Mouse (Mus musculus): ENCODE data around the gene Abtb2.

- no peak for TF ChIP-seq CTCF (IDR thresholded peaks at IDR 0.05; ENCODE audit: borderline replicate concordance, insufficient read depth, low read length)
- no peak for TF ChIP-seq POLR2A (IDR thresholded peaks at IDR 0.05; ENCODE audit: low read depth, low read length)
Observed at GRCm38 (mm10) chr2:103742821-103743220, 176.7 kb downstream of the Abtb2 start.
